ENCODE assay signal across 1 mouse cellular context in genomic region chr6:146845961-146846750, GRCm38 (mm10).
TF ChIP-seq lines count a peak whose summit lies in the region.

No protein-coding gene starts in this region.

TF ChIP-seq in MEL, 35 proteins besides CTCF, POLR2A, EP300 and RAD21 (continued from another document):
- TF ChIP-seq MAZ (IDR thresholded peaks at IDR 0.05; ENCODE audit: low read depth, low read length) = no peak
- no peak for TF ChIP-seq CHD2 (IDR thresholded peaks at IDR 0.05; ENCODE audit: low read length)
- TF ChIP-seq MXI1 (IDR thresholded peaks at IDR 0.05; ENCODE audit: low read depth, low read length) = no peak
- TF ChIP-seq USF2 (IDR thresholded peaks at IDR 0.05; ENCODE audit: borderline replicate concordance in 1 of 2, insufficient read depth in 1 of 2, low read depth in 1 of 2, low read length in 2 of 2) = no peak
- TF ChIP-seq ZMIZ1 (IDR thresholded peaks at IDR 0.05; ENCODE audit: low read depth, low read length) = no peak
- no peak for TF ChIP-seq MAFK (IDR thresholded peaks at IDR 0.05; ENCODE audit: borderline replicate concordance, low read depth, low read length)
- no peak for TF ChIP-seq JUND (IDR thresholded peaks at IDR 0.05; ENCODE audit: low read depth, low read length)
TF ChIP-seq in MEL: peak in this region for 10.
